Mouse (Mus musculus) limb, embryonic 13.5 days (tissue): ENCODE measurements around the gene Slx4ip. TPM values are rescaled to one million over a fixed set of nuclear protein-coding genes. Genes with fewer than 3 reads are reported as not detected.
A peak's percentile ranks its signal among the peaks of the same experiment; 100 is the strongest.
"Not testable (repeated sequence)": the region's sequence is repeated elsewhere in the genome, so short reads cannot be mapped to it uniquely, and the experiment has no call there.

Source experiments
- ATAC-seq: fragments of 200-750 bp; cut with Nextera tagmentation; 2 replicates; pipeline ENCODE4 v1.8.0; 2017; ENCODE audit warnings: low read depth, moderate number of reproducible peaks, moderate TSS enrichment; ENCODE audit not compliant: low FRiP score
- H3K27ac ChIP-seq: fragments of 300-500 bp; sonication (generic); 2 replicates; pipeline ENCODE4 v1.5.1; 2015; ENCODE audit warnings: inconsistent platforms, mild to moderate bottlenecking, moderate library complexity
- H3K27me3 ChIP-seq: fragments of 300-500 bp; sonication (generic); 2 replicates; pipeline ENCODE4 v1.6.1; 2015; ENCODE audit warnings: mild to moderate bottlenecking, inconsistent platforms
- H3K36me3 ChIP-seq: fragments of 300-500 bp; sonication (generic); 2 replicates; pipeline ENCODE4 v1.6.1; 2015; ENCODE audit warnings: inconsistent platforms, mild to moderate bottlenecking, moderate library complexity
- H3K4me1 ChIP-seq: fragments of 300-500 bp; sonication (generic); 2 replicates; pipeline ENCODE4 v1.6.1; 2015; ENCODE audit warnings: inconsistent platforms
- H3K4me2 ChIP-seq: fragments of 300-500 bp; sonication (generic); replicated peaks from 2 replicates; pipeline ENCODE4 v1.6.1; 2015; ENCODE audit warnings: inconsistent platforms, mild to moderate bottlenecking, moderate library complexity
- H3K4me3 ChIP-seq: fragments of 300-500 bp; sonication (generic); 2 replicates; pipeline ENCODE4 v1.5.1; 2015; ENCODE audit warnings: moderate library complexity, mild to moderate bottlenecking, inconsistent platforms
- H3K9ac ChIP-seq: fragments of 300-500 bp; sonication (generic); 2 replicates; pipeline ENCODE4 v1.6.1; 2015; ENCODE audit warnings: mild to moderate bottlenecking, inconsistent platforms
- H3K9me3 ChIP-seq: fragments of 300-500 bp; sonication (generic); 2 replicates; pipeline ENCODE4 v1.6.1; 2016; ENCODE audit warnings: inconsistent platforms
- WGBS: fragments of 180-500 bp; shearing (Covaris S2); methylation state at CpG from one replicate; pipeline ENCODE4 v1.1.7; 2015; 5-methylcytosine and 5-hydroxymethylcytosine counted together
- polyA plus RNA-seq: library from polyadenylated mRNA; unstranded; fragments of >200 nt; fragmentation: Nextera tagmentation; extraction: Ambion mirVana; gene quantifications from 2 replicates; pipeline ENCODE4 v1.2.1, GENCODE M21; 2015

Gene Slx4ip
- 7.6 and 9.2 TPM in 2 replicates for polyA plus RNA-seq

- under 1% methylated on average over 49 of the region's 49 CpGs for WGBS
- Histone ChIP-seq H3K36me3 (no peaks in the 10 kb centered on the region), H3K9ac (peak within 1 kb of the TSS; percentile 74), H3K9me3 (no peaks in the 10 kb centered on the region), H3K27me3 (no peaks in the 10 kb centered on the region), H3K4me3 (peak within 1 kb of the TSS; percentile 63), H3K4me1 (peaks cover 11% of the 10 kb centered on the region), H3K4me2 (peak within 1 kb of the TSS; percentile 60), H3K27ac (peak within 1 kb of the TSS; percentile 82)
- peak; percentile 97 for ATAC-seq
These were observed at the start of gene Slx4ip, which contains the start of the genes AL731706.1 and Mkks for GRCm38 (mm10) chr2:136891068-136891950. TSS of gene Slx4ip (plus strand) at chr2:136891218. TSS of gene AL731706.1 (minus strand) at chr2:136891389. TSS of gene Mkks (minus strand) at chr2:136891389.

- WGBS = 62% methylated on average over 3 of the region's 3 CpGs
- peaks cover 10% of the 10 kb centered on the region for H3K4me1 ChIP-seq
These were observed 40.7 kb upstream of the Slx4ip start for GRCm38 (mm10) chr2:136850366-136850765.

GRCm38 (mm10) chr2:136854543-136855388, 36.3 kb upstream of the Slx4ip start:
- 46% methylated on average over 5 of the region's 5 CpGs for WGBS
- Histone ChIP-seq H3K9me3 (no peaks in the 10 kb centered on the region), H3K4me1 (peaks cover 10% of the 10 kb centered on the region), H3K4me2 (no peak overlapping the region), H3K36me3 (no peaks in the 10 kb centered on the region), H3K4me3 (no peak overlapping the region), H3K27me3 (no peaks in the 10 kb centered on the region), H3K27ac (no peak overlapping the region), H3K9ac (no peak overlapping the region)
- ATAC-seq = no peak

More at GRCm38 (mm10) chr2:136850366-136850765, 40.7 kb upstream of the Slx4ip start:
- Histone ChIP-seq H3K4me2 (no peak overlapping the region), H3K27ac (no peak overlapping the region), H3K9ac (no peak overlapping the region), H3K9me3 (no peaks in the 10 kb centered on the region), H3K4me3 (no peak overlapping the region), H3K27me3 (no peaks in the 10 kb centered on the region), H3K36me3 (no peaks in the 10 kb centered on the region)
- no peak for ATAC-seq

GRCm38 (mm10) chr2:136885579-136885978, 5.4 kb upstream of the Slx4ip start, which contains the start of gene AL731706.2:
TSS of gene AL731706.2 (minus strand) at chr2:136885679.
- no peak for ATAC-seq
- H3K4me2 ChIP-seq = no peak within 1 kb of the TSS
- H3K4me3 ChIP-seq = no peak within 1 kb of the TSS
- peaks cover 5% of the 10 kb centered on the region; the same call in 1 of the 2 replicates for H3K4me1 ChIP-seq
- H3K36me3 ChIP-seq = peaks cover 35% of the 10 kb centered on the region
- H3K9me3 ChIP-seq = no peaks in the 10 kb centered on the region
- H3K27ac ChIP-seq = no peak within 1 kb of the TSS
- no peaks in the 10 kb centered on the region for H3K27me3 ChIP-seq
- no peak within 1 kb of the TSS for H3K9ac ChIP-seq
- 89% methylated on average over 2 of the region's 2 CpGs for WGBS

GRCm38 (mm10) chr2:136886846-136887245, 4.2 kb upstream of the Slx4ip start:
- Histone ChIP-seq H3K4me2 (no peak overlapping the region), H3K36me3 (peaks cover 24% of the 10 kb centered on the region), H3K9ac (no peak overlapping the region), H3K4me1 (peaks cover 5% of the 10 kb centered on the region; the same call in 1 of the 2 replicates), H3K27me3 (no peaks in the 10 kb centered on the region), H3K9me3 (no peaks in the 10 kb centered on the region), H3K27ac (no peak overlapping the region), H3K4me3 (no peak overlapping the region)
- 67% methylated on average over 4 of the region's 4 CpGs for WGBS
- no peak for ATAC-seq

- peak overlapping the region; percentile 82 for H3K27ac ChIP-seq
- H3K27me3 ChIP-seq, H3K36me3 ChIP-seq, H3K9me3 ChIP-seq: not testable (repeated sequence)
- peak overlapping the region; percentile 74 for H3K9ac ChIP-seq
- peak; percentile 48 for ATAC-seq
- peaks cover 11% of the 10 kb centered on the region for H3K4me1 ChIP-seq
- H3K4me2 ChIP-seq = peak overlapping the region; percentile 60
- WGBS = 7% methylated on average over 15 of the region's 15 CpGs
- H3K4me3 ChIP-seq = peak overlapping the region; percentile 63
These were observed 326 bp upstream of the Slx4ip start for GRCm38 (mm10) chr2:136890716-136891067.

- H3K4me1 ChIP-seq = peaks cover 11% of the 10 kb centered on the region
- peak overlapping the region; percentile 72 for H3K9ac ChIP-seq
- H3K9me3 ChIP-seq = no peaks in the 10 kb centered on the region
- peak overlapping the region; percentile 63 for H3K4me3 ChIP-seq
- H3K27ac ChIP-seq = peak overlapping the region; percentile 62; the same call in 1 of the 2 replicates
- under 1% methylated on average over 23 of the region's 23 CpGs for WGBS
- H3K4me2 ChIP-seq = peak overlapping the region; percentile 56
- no peaks in the 10 kb centered on the region for H3K27me3 ChIP-seq
- peak; percentile 85 for ATAC-seq
- no peaks in the 10 kb centered on the region for H3K36me3 ChIP-seq
These were observed 943 bp downstream of the Slx4ip start for GRCm38 (mm10) chr2:136891951-136892371.

GRCm38 (mm10) chr2:136894494-136894893, 3.5 kb downstream of the Slx4ip start:
- Histone ChIP-seq H3K27me3 (no peaks in the 10 kb centered on the region), H3K4me1 (peaks cover 11% of the 10 kb centered on the region), H3K27ac (no peak overlapping the region), H3K9ac (no peak overlapping the region), H3K9me3 (no peaks in the 10 kb centered on the region), H3K4me3 (no peak overlapping the region), H3K36me3 (no peaks in the 10 kb centered on the region), H3K4me2 (no peak overlapping the region)
- 82% methylated on average over 2 of the region's 2 CpGs for WGBS
- no peak for ATAC-seq

- Histone ChIP-seq H3K4me3 (no peak overlapping the region), H3K36me3 (no peaks in the 10 kb centered on the region), H3K4me2 (no peak overlapping the region), H3K9ac (no peak overlapping the region), H3K27me3 (no peaks in the 10 kb centered on the region), H3K9me3 (no peaks in the 10 kb centered on the region), H3K4me1 (peaks cover 6% of the 10 kb centered on the region; the same call in 1 of the 2 replicates), H3K27ac (no peak overlapping the region)
- 78% methylated on average over 2 of the region's 2 CpGs for WGBS
- ATAC-seq = no peak
These were observed 5.1 kb downstream of the Slx4ip start for GRCm38 (mm10) chr2:136896131-136896530.

GRCm38 (mm10) chr2:136908596-136908995, 17.6 kb downstream of the Slx4ip start:
- H3K4me2 ChIP-seq = no peak overlapping the region
- no peak for ATAC-seq
- no peaks in the 10 kb centered on the region for H3K27me3 ChIP-seq
- H3K9me3 ChIP-seq = no peaks in the 10 kb centered on the region
- H3K4me1 ChIP-seq = peaks cover 5% of the 10 kb centered on the region; the same call in 1 of the 2 replicates
- WGBS = 81% methylated on average over 3 of the region's 3 CpGs
- no peak overlapping the region for H3K4me3 ChIP-seq
- no peak overlapping the region for H3K27ac ChIP-seq
- H3K9ac ChIP-seq = no peak overlapping the region
- peaks cover 9% of the 10 kb centered on the region for H3K36me3 ChIP-seq

- H3K4me2 ChIP-seq = no peak overlapping the region
- no peak overlapping the region for H3K9ac ChIP-seq
- no peak overlapping the region for H3K27ac ChIP-seq
- peaks cover 9% of the 10 kb centered on the region for H3K36me3 ChIP-seq
- no peak overlapping the region for H3K4me3 ChIP-seq
- no peaks in the 10 kb centered on the region for H3K27me3 ChIP-seq
- no peak for ATAC-seq
- H3K4me1 ChIP-seq = peaks cover 5% of the 10 kb centered on the region; the same call in 1 of the 2 replicates
- H3K9me3 ChIP-seq = no peaks in the 10 kb centered on the region
- 91% methylated on average over 2 of the region's 2 CpGs for WGBS
These were observed 18.3 kb downstream of the Slx4ip start for GRCm38 (mm10) chr2:136909298-136909697.
